Mouse (Mus musculus): ENCODE results near the gene Map7. TPM values are rescaled to one million over a fixed set of nuclear protein-coding genes. Genes with fewer than 3 reads are reported as not detected.

Gene Map7
- polyA plus RNA-seq, 1 experiment, result 30.0 TPM

GRCm38 (mm10) chr10:20226728-20227127 lies 78.5 kb downstream of the Map7 start:
- H3K4me3 ChIP-seq (ENCODE audit: insufficient read depth, low read depth, low read length), result no peak overlapping the region
- TF ChIP-seq POLR2A (IDR thresholded peaks at IDR 0.05; ENCODE audit: low read depth, low read length) (no peak), CTCF (conservative IDR thresholded peaks at IDR 0.05; ENCODE audit: insufficient read depth, insufficient read length, low read depth, low read length) (no peak)
- peak; percentile 81 for DNase-seq

GRCm38 (mm10) chr10:20230026-20230425 lies 81.8 kb downstream of the Map7 start:
- Histone ChIP-seq H3K27ac (ENCODE audit: insufficient read depth, low read depth, low read length) (no peak overlapping the region), H3K36me3 (ENCODE audit: control insufficient read depth, insufficient read depth, low read length) (no peaks in the 10 kb centered on the region), H3K4me3 (ENCODE audit: insufficient read depth, low read depth, low read length) (no peak overlapping the region), H3K27me3 (replicated peaks; ENCODE audit: control insufficient read depth, insufficient read depth, low read length) (no peaks in the 10 kb centered on the region), H3K4me1 (ENCODE audit: control insufficient read depth, insufficient read depth, low read length) (peaks cover 15% of the 10 kb centered on the region; the same call in 1 of the 2 replicates)
- DNase-seq, result peak; percentile 33
- 53% methylated on average over 5 of the region's 5 CpGs for WGBS
- TF ChIP-seq POLR2A (IDR thresholded peaks at IDR 0.05; ENCODE audit: low read depth, low read length) (no peak), CTCF (conservative IDR thresholded peaks at IDR 0.05; ENCODE audit: insufficient read depth, insufficient read length, low read depth, low read length) (no peak)

More at GRCm38 (mm10) chr10:20226728-20227127, 78.5 kb downstream of the Map7 start:
- no peaks in the 10 kb centered on the region for H3K27me3 ChIP-seq (replicated peaks; ENCODE audit: control insufficient read depth, insufficient read depth, low read length)
- H3K4me1 ChIP-seq (ENCODE audit: control insufficient read depth, insufficient read depth, low read length), result peaks cover 19% of the 10 kb centered on the region; the same call in 1 of the 2 replicates
- H3K36me3 ChIP-seq (ENCODE audit: control insufficient read depth, insufficient read depth, low read length), result no peaks in the 10 kb centered on the region
- H3K27ac ChIP-seq (ENCODE audit: insufficient read depth, low read depth, low read length), result no peak overlapping the region
- 36% methylated on average over 4 of the region's 4 CpGs for WGBS

GRCm38 (mm10) chr10:20233451-20233850 lies 85.2 kb downstream of the Map7 start:
- no peak for TF ChIP-seq CTCF (conservative IDR thresholded peaks at IDR 0.05; ENCODE audit: insufficient read depth, insufficient read length, low read depth, low read length)
- TF ChIP-seq POLR2A (IDR thresholded peaks at IDR 0.05; ENCODE audit: low read depth, low read length), result no peak
- DNase-seq, result no peak
- H3K27ac ChIP-seq (ENCODE audit: insufficient read depth, low read depth, low read length), result no peak overlapping the region

GRCm38 (mm10) chr10:20234466-20234865 lies 86.2 kb downstream of the Map7 start:
- no peak overlapping the region for H3K4me3 ChIP-seq (ENCODE audit: insufficient read depth, low read depth, low read length)
- H3K27me3 ChIP-seq (replicated peaks; ENCODE audit: control insufficient read depth, insufficient read depth, low read length), result no peaks in the 10 kb centered on the region
- no peak overlapping the region for H3K27ac ChIP-seq (ENCODE audit: insufficient read depth, low read depth, low read length)
- no peaks in the 10 kb centered on the region for H3K36me3 ChIP-seq (ENCODE audit: control insufficient read depth, insufficient read depth, low read length)
- H3K4me1 ChIP-seq (ENCODE audit: control insufficient read depth, insufficient read depth, low read length), result peaks cover 8% of the 10 kb centered on the region; the same call in 1 of the 2 replicates
- no peak for DNase-seq
- TF ChIP-seq CTCF (conservative IDR thresholded peaks at IDR 0.05; ENCODE audit: insufficient read depth, insufficient read length, low read depth, low read length) (no peak), POLR2A (IDR thresholded peaks at IDR 0.05; ENCODE audit: low read depth, low read length) (no peak)
- 37% methylated on average over 4 of the region's 4 CpGs for WGBS

More at GRCm38 (mm10) chr10:20233451-20233850, 85.2 kb downstream of the Map7 start:
- Histone ChIP-seq H3K4me1 (ENCODE audit: control insufficient read depth, insufficient read depth, low read length) (peaks cover 8% of the 10 kb centered on the region; the same call in 1 of the 2 replicates), H3K36me3 (ENCODE audit: control insufficient read depth, insufficient read depth, low read length) (no peaks in the 10 kb centered on the region), H3K4me3 (ENCODE audit: insufficient read depth, low read depth, low read length) (no peak overlapping the region), H3K27me3 (replicated peaks; ENCODE audit: control insufficient read depth, insufficient read depth, low read length) (no peaks in the 10 kb centered on the region)
- 87% methylated on average over 10 of the region's 10 CpGs for WGBS

GRCm38 (mm10) chr10:20235656-20236055 lies 87.4 kb downstream of the Map7 start:
- WGBS, result 86% methylated on average over 3 of the region's 3 CpGs
- no peak overlapping the region for H3K4me3 ChIP-seq (ENCODE audit: insufficient read depth, low read depth, low read length)
- H3K27me3 ChIP-seq (replicated peaks; ENCODE audit: control insufficient read depth, insufficient read depth, low read length), result no peaks in the 10 kb centered on the region
- H3K36me3 ChIP-seq (ENCODE audit: control insufficient read depth, insufficient read depth, low read length), result no peaks in the 10 kb centered on the region
- DNase-seq, result no peak
- TF ChIP-seq CTCF (conservative IDR thresholded peaks at IDR 0.05; ENCODE audit: insufficient read depth, insufficient read length, low read depth, low read length) (no peak), POLR2A (IDR thresholded peaks at IDR 0.05; ENCODE audit: low read depth, low read length) (no peak)
- peaks cover 3% of the 10 kb centered on the region; the same call in 1 of the 2 replicates for H3K4me1 ChIP-seq (ENCODE audit: control insufficient read depth, insufficient read depth, low read length)
- H3K27ac ChIP-seq (ENCODE audit: insufficient read depth, low read depth, low read length), result no peak overlapping the region

GRCm38 (mm10) chr10:20236241-20236640 lies 88.0 kb downstream of the Map7 start:
- TF ChIP-seq CTCF (conservative IDR thresholded peaks at IDR 0.05; ENCODE audit: insufficient read depth, insufficient read length, low read depth, low read length) (no peak), POLR2A (IDR thresholded peaks at IDR 0.05; ENCODE audit: low read depth, low read length) (no peak)
- Histone ChIP-seq H3K27ac (ENCODE audit: insufficient read depth, low read depth, low read length) (no peak overlapping the region), H3K4me3 (ENCODE audit: insufficient read depth, low read depth, low read length) (no peak overlapping the region), H3K36me3 (ENCODE audit: control insufficient read depth, insufficient read depth, low read length) (no peaks in the 10 kb centered on the region), H3K27me3 (replicated peaks; ENCODE audit: control insufficient read depth, insufficient read depth, low read length) (no peaks in the 10 kb centered on the region), H3K4me1 (ENCODE audit: control insufficient read depth, insufficient read depth, low read length) (peaks cover 3% of the 10 kb centered on the region; the same call in 1 of the 2 replicates)
- DNase-seq, result no peak
- WGBS, result 94% methylated on average over 6 of the region's 6 CpGs

- WGBS, result 50% methylated on average over 5 of the region's 5 CpGs
- no peak for TF ChIP-seq CTCF (conservative IDR thresholded peaks at IDR 0.05; ENCODE audit: insufficient read depth, insufficient read length, low read depth, low read length)
- peak; percentile 69 for DNase-seq
- Histone ChIP-seq H3K27ac (ENCODE audit: insufficient read depth, low read depth, low read length) (no peak overlapping the region), H3K4me1 (ENCODE audit: control insufficient read depth, insufficient read depth, low read length) (peaks cover 4% of the 10 kb centered on the region; the same call in 1 of the 2 replicates), H3K36me3 (ENCODE audit: control insufficient read depth, insufficient read depth, low read length) (no peaks in the 10 kb centered on the region), H3K4me3 (ENCODE audit: insufficient read depth, low read depth, low read length) (no peak overlapping the region), H3K27me3 (replicated peaks; ENCODE audit: control insufficient read depth, insufficient read depth, low read length) (no peaks in the 10 kb centered on the region)
Observed at GRCm38 (mm10) chr10:20238281-20238680, 90.0 kb downstream of the Map7 start.
